Mouse (Mus musculus): ENCODE data around the gene Vasn.
A peak's percentile ranks its signal among the peaks of the same experiment; 100 is the strongest.

Gene Vasn

DNA sequence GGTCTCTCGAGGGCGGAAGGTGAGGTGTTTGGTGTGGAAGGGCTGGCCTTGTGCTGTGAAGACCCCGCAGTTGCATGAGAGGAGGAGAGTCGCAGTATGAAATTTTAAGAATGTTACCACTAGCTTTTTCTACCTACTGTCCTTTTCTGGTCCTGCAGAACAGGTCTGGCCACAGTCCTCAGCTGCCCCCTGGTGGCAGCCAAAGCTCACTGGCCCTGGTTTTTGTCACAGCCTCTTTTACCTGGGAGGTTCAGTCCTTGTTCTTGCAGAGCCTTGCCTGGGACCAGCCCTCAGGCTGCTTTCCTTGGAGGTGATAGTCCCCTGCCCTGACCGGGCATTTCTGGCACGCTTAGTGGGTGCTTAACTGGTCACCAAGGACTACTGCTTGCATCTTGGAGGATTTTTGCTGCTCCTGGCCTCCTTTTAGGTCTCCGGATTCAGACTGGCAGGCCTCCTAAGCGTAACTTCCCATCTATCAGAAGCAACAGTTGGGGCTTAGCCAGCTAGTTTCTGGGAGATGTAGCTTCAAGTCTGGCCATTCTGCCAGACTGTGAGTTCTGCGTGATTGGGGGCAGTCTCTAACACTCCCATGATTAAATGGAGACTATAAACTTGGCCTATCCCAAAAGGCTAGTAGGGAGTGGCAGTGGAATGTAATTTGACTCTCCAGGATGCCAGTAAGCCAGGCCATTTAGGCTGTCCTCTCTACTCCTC lies 31.8 kb upstream of the Vasn start:
- DNase-seq (ENCODE audit: low spot score) = peak; percentile 93

DNA sequence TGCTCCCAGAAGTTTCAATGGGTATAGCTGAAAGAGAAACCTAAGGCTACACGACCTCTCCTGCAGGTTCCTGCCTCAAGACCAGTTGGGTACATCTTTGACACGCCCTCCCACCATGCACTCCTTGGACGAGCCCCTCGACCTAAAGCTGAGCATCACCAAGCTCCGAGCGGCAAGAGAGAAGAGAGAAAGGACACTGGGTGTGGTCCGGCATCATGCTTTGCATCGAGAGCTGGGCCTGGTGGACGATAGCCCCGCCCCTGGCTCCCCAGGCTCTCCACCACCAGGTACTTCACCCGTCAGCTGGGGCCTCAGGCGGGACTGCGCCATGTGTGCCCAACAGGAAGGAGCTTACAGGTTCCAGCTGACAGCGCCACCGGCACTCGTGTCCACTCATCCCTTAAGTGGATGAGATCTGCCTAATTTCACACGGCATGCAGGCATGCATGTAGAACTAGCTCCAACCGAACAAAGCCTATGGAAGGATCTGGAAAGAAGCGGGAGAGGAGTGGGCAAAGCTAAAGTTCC lies 31.1 kb upstream of the Vasn start:
- no peak for DNase-seq (ENCODE audit: low spot score)

DNA sequence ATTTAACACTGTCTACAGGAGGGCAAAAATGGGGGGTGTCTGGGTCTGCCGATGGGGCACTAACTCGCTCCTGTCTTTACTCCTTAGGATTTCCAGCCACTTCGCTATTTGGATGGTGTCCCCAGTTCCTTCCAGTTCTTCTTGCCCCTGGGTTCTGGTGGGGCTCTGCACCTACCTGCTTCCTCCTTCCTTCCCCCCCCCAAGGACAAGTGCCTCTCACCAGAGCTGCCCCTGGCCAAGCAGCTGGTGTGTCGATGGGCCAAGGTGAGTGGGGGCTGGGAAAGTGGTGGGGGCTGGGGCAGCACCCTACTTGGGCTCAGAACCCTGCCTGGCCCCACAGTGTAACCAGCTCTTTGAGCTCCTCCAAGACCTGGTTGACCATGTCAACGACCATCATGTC lies 28.5 kb upstream of the Vasn start:
- DNase-seq (ENCODE audit: low spot score) = no peak

DNA sequence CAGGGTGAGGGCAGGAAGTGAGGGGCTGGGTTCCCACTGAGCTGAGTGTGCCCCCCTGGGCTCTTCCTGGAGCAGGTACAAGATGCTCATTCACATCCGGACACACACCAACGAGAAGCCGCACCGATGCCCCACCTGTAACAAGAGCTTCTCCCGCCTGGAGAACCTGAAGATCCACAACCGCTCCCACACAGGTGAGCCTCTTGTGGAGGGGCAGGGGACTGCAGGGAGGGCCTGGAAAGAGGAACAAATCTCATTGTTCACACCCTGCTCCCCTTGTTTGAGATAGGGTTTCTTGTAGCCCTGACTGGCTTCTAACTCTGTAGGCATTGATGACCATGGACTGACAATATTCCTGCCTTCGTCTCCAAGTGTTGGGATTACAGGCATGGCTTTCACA lies 28.1 kb upstream of the Vasn start:
- no peak for DNase-seq (ENCODE audit: low spot score)

DNA sequence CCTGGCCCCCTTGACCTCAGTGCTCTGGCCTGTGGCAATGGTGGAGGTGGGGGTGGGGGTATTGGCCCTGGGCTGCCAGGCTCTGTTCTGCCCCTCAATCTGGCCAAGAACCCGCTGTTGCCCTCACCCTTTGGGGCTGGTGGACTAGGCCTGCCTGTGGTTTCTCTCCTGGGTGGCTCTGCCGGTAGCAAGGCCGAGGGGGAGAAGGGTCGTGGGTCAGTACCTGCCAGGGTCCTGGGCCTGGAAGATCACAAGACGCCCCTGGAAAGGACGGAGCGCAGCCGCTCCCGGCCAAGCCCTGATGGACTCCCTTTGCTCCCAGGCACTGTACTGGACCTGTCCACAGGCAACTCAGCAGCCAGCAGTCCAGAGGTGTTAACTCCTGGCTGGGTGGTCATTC lies 26.0 kb upstream of the Vasn start:
- DNase-seq (ENCODE audit: low spot score) = no peak

DNA sequence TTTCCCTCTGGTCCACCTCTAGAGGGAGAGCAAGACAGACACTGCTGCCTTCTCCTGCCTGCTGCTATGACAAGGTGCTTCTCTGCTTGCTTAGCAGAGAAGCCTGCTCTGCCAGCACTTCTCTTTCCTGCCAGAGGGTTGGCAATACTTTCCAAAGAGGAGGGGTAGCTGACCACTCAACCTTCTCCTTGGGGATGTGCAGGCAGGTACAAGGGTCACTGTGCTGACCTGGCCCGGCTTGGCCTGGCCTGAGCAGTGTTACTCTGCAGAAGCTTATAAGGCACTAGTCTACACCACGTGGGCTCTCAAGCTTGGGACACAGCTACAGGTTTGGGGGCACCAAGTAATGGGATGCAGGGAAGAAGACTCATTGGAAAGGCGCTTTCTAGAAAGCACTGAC lies 25.1 kb upstream of the Vasn start:
- no peak for DNase-seq (ENCODE audit: low spot score)

DNA sequence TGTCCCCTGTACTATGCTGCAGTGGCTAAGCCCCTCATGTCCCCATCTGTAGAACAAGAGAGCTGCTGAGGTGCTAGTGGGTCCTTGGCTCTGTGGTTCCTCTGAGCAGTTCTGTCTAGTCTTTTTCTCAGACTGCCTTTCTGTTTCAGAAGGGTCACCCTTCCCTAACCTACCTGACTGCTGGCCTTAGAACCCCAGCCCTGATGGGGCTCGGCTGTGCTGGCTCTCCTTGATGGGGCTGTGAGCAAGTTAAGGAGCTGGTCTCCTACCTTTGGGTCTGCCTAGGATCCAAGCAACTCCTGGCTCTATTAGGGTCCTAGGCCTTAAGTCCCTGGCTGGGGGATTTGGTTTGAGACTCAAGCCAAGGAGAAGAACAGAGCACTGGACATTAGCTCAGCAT lies 24.4 kb upstream of the Vasn start:
- no peak for DNase-seq (ENCODE audit: low spot score)

DNA sequence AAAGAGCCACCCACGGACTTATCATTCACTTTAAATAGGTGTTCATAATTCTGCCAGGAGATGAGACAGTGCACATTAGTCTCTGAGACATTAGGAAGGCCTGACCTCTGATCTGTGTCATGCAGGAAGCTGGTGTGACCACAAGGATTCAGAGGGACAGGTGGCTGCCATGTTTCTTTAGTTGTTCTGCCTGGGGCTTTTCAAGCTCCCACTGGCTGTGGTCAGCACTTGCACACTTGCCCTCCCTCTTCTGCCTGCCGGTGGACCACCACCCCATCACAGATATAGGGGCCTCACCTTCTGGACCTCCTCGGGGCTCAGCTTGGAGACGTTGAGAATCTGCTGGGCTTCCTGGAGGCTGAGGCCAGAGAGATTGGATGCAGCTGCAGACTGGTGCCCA lies 22.9 kb upstream of the Vasn start:
- DNase-seq (ENCODE audit: low spot score) = no peak

DNA sequence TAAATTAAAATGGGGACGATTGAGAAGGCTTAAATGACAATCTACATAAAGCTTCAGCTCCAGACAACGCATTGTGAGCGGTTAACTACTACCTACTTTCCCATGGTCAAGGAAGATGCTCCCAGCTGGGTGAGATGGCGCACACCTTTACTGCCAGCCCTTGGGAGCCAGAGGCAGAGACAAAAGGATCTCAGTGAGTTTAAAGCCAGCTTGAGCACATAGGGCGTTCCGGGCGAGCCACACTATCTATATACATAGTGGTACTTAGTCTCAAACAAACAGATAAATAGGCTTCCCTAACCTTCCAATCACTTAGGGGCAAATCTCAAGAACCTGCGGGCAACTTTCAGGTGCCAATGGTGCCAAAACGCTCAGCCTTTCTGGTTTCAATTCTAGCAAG lies 15.7 kb upstream of the Vasn start:
- no peak for DNase-seq (ENCODE audit: low spot score)

DNA sequence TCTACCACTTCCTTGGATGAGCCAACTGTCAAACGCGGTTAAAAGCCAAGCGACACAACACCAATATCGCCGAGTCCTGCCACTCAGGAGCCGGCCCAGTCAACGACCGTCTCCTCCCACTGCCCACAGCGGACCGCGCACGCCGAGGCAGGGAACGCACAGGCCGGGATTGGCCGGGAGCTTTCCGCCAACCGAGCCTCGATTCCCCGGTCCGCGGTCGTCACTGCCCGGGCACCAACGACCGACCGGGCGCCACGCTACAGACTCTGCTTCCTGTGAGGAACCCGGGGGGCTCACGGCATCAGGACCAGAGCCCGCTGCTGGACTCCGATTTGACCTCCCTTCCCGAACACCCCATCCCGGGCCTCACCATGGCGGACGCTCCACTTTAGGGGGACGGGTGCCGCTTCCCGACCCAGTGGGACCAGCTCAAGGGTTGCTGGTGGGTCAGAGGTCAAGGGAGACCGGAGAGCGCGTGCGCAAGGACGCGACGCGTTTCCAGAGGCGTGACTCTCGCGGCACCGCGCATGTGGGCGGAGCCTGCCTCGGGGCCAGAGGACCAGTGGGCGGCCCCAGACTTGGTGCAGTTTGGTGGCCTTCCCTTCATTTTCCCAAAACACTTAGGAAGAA lies 15.1 kb upstream of the Vasn start, which contains the start of gene Pam16:
Gene Pam16 (minus strand): TSS at position 508 of the 630 bp plus-strand sequence.
- DNase-seq (ENCODE audit: low spot score) = peak; percentile 94

DNA sequence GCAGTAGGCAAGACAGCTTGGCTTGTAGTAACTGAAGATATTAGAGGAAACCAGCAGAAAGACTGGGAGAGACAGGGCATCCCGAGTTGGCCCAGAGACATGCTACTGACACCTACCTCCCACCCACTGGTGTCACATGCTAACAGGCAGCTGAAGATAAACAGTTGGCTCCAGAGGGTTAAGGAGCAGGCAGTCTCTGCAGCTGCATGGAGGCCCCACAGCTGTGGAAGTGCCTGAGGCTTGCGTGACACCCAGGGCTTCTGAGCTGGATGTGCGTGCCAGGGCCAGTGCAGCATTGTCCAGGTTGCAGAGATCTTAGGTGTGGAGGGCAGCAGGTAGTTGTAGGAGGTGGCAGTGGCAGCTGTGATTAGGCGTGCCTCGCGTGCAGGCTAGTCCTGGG lies 12.6 kb upstream of the Vasn start:
- no peak for DNase-seq (ENCODE audit: low spot score)

DNA sequence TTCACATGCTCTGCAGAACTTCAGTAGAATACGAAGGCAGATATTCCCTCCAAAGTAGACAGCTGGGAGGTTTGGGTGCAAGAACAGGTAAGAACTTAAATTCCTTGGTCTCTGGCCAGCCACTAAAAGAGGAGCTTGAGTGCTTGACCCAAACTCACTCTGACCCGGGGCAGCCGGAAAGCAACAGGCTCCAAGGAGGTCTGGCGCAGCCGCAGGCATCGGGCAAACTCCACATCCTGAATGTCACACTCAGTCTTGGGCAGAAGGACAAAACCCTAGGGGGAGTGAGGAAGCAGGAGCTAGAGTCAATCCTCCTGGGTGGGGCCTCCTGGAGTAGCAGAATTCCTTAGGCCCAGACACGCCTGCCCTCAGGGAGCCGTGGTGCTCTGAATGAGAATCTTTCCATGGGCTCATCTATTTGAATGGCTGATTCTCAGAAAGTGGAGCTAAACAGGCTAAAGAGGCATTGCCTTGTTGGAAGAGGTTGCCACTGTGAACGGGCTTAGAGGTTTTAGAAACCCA lies 10.8 kb upstream of the Vasn start:
- no peak for DNase-seq (ENCODE audit: low spot score)

DNA sequence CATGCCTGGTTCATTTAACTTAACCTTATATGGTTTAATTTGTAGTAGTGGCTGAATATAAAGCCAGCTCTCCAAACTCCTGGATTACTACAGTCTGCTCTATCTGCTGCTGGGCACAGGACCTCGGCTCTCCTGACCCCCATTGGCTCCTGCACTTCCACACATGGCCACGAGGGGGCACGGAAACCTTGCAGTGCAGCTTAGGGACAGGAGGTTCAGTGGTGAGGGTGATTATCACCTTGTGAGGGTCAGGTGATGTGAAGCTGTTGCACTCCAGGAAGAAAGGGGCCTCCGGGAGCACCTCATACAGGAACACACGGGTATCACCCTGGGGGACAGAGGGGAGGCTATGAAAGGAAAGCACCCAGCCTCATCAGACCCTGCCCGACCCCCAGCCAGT lies 9.8 kb upstream of the Vasn start:
- peak; percentile 90 for DNase-seq (ENCODE audit: low spot score)

DNA sequence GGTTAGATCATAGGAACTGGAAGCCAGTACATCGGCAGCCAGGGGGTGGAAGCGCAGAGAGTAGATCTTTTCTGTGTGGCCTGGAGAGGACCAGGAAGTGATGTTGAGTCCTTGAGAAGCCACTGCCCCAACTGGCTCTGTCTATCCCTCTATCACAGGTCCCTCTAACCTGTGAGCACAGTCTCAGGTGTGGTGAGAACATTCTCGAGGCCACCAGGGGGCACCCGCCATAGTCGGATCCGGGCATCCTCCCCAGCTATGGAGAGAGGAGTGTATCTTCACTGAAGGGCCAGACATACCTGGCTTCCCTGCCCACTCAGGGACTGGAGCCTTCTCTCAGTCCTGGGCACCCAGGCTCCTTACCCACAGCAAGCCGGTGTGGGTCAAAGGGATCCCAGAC lies 7.7 kb upstream of the Vasn start:
- DNase-seq (ENCODE audit: low spot score) = peak; percentile 32

DNA sequence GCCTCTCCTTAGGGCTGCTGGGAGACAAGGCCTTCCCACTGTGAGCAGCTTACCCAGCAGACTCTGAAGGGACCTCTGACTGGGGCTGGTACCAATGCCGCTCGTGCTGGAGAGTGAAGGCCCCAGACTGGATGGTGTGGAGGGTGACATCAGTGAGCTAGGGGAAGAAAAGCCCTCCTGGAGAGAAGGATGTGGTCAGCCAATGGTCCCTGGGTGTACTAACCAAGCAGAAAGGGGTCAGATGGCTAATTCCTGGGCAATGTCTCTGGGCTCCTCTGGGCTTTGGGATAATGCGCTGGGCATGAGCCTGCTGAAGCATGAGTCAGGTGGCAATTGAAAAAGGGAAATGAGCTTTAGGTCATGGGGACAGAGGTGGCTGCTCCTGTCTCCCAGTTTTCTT lies 6.1 kb upstream of the Vasn start:
- DNase-seq (ENCODE audit: low spot score) = no peak

DNA sequence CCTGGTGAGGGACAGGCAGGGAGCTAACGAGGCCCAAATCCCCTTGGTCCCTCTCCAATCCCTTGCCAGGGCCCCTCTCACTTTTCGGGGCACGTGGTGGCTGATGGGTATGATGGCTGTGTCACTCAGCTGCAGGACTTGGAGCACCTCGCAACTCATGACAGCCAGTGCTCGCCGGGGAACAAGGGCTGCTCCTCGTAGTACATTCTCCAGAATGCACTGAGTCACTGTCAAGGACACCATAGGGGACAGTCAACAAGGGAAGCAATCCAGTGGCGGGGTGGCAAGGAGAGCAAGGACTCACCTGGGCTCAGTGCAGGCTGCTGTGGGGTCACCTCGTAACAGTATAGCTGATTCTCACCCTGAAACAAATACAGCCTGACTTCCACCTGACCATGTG lies 5.1 kb upstream of the Vasn start:
- DNase-seq (ENCODE audit: low spot score) = no peak

DNA sequence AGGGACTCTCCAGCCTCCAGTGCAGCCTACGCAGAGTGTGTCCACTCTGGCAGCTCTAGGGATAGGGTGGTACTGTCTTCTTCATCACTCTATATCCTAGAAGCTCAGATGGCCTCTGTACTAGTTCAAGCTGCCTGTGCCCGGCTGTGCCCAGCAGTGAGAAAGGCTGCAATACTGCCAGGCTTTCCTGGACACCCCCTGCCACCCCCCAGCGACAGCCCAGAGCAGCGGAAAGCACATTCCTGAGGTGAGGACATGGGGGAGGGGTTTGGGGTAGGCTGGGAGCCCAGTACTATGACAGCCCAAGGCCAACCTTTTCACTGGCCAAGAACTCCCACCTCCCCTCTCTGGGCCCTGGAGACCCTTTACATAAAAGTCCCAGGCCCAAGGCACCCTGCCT lies 4.0 kb upstream of the Vasn start:
- DNase-seq (ENCODE audit: low spot score) = no peak

DNA sequence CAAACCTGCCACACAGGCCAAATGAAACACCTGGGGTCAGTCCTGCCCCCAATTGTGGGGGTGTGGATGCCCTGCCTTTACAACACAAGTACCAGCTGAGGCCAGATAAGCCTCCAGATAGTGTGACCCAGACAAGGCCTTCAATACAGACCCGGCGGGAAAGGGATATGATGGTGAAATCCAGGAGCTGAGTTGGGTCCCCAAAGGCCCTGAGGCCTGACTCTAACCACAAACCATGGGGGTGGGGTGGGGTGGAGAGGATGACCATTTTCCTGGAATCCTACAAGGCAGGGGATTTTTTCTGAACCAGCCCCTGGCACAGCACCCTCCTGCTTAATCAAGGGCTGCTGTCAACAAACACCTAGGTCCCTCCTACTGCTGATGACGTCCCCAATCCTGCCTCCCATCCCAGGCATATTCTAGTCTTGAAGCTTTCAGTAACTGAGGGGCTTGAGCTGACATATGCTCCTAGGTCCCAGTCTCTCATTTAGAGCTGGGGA lies 800 bp upstream of the Vasn start:
- no peak for DNase-seq (ENCODE audit: low spot score)

DNA sequence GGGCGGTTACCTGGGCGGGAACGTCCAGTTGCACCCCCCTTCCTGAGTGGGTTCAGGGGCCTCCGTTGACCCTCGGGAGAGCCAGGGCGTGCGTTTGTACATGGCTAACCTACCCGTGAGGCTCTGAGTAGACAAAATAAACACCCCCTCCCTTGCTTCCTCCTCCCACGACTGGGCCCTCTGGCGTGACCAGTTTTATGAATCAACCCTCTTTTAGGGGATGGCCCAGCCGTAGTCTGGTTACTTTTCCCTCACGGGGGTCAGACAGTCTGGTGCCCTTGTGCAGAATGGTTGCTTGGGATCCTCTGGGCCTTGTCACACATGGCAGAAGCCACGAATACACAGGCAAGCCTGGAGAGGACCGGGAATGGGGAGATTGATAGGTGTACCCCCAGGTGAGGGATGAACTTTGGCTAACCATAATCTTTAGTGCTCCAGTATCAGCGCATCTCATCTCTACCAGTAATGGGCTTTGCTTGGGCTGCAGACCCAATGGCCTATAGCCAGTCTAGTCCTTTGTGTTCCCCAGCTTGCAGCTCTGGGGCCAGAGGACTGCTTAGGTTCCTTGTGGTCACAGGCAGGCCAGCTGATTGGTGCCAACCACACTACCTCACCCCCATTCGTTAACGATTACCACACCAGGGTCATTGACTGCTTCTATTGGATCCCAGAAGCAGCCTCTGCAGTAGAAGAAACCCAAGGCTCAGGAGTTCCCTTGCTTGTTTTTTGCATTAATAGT lies 695 bp downstream of the Vasn start:
- no peak for DNase-seq (ENCODE audit: low spot score)

DNA sequence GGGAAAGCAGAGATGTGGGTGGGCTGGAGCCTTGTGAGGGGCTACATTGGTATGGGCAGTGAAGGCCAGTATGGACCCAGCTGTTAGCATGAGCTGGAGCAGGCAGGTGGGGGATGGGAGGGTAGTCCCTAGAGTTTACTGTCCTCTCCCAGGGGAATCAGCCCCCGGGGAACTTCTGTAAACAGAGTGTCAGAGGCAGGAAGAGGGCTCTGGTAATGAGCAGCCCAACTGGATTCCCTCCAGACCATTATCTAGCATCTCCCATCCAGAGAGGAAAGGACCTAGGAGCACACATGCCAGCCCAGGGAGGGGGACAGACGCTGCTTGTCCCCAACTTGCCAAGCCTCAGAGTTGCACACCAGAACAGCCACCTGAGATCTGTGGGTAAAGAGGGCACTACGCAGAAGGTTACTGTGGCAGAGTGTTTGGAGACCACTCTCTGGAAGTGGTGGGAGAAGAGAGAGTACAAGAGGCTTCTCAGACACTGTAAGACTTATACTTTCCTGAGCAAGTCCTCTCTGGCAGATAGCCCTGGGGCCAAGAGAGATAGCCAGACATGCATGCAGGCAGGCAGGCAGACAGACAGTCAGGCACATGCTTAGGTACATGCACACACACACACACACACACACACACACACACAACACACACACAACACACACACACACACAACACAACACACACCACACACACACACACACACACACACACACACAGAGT lies 1.5 kb downstream of the Vasn start:
- DNase-seq (ENCODE audit: low spot score) = peak; percentile 31

DNA sequence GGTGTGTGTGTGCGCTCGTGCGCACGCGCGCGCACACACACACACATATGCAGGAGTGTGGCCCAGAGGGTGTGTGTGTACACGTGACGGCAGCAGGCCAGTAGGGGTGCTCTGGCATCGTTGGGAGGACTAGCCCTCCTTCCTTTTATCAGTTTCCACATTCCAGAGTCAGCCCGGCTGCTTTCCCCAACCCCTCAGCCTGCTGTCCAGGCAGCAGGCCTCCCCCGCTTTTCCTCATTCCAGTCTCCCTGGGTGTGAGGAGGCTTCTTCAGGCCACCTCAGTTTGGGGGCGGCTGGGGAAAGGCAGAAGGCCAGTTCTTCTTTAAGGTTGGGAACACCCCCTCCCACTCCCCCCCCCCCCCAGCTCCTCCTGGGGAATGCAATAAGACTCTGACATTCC lies 2.4 kb downstream of the Vasn start:
- DNase-seq (ENCODE audit: low spot score) = peak; percentile 42

DNA sequence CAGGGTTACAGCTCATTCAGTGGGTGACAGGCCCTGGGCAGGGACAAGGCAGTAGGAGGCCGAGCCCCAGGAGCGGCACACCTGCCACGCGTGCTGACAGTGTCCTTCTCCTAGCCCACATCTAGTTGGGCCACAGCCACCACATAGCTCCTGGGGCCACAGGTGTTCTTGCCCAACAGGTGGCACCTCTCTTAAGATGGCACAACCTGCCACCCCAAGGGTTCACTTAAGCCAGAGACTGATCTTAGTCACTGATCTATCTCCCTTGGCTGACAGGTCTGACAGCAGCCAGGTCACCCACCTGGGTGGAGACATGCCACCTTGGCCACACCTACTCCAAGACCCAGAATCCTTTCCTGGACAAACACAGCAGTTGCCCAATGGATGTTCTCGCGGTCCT lies 3.2 kb downstream of the Vasn start:
- DNase-seq (ENCODE audit: low spot score) = no peak

All from retina, embryonic 14.5 days (tissue).